Mouse (Mus musculus) embryonic facial prominence, embryonic 14.5 days (tissue): ENCODE results near the gene Sult2b1. TPM values are rescaled to one million over a fixed set of nuclear protein-coding genes. Genes with fewer than 3 reads are reported as not detected.
A peak's percentile ranks its signal among the peaks of the same experiment; 100 is the strongest.

Experiments
- ATAC-seq: fragments of 200-750 bp; cut with Nextera tagmentation; 2 replicates; pipeline ENCODE4 v1.8.0; 2017; ENCODE audit warnings: low read depth, moderate number of reproducible peaks, moderate TSS enrichment
- DNase-seq: peaks from one replicate; pipeline ENCODE4 v3.0.0-alpha.2; 2015; ENCODE audit warnings: low spot score
- H3K27ac ChIP-seq: fragments of 300-500 bp; sonication (generic); replicated peaks from 2 replicates; pipeline ENCODE4 v1.5.1; 2014; ENCODE audit warnings: low read depth, mild to moderate bottlenecking, low read length, moderate library complexity
- H3K27me3 ChIP-seq: fragments of 300-500 bp; sonication (generic); replicated peaks from 2 replicates; pipeline ENCODE4 v1.6.1; 2014; ENCODE audit warnings: low read length; ENCODE audit not compliant: control insufficient read depth, insufficient read depth
- H3K36me3 ChIP-seq: fragments of 300-500 bp; sonication (generic); 2 replicates; pipeline ENCODE4 v1.6.1; 2014; ENCODE audit warnings: low read length, mixed read lengths; ENCODE audit not compliant: control insufficient read depth, insufficient read depth
- H3K4me1 ChIP-seq: fragments of 300-500 bp; sonication (generic); 2 replicates; pipeline ENCODE4 v1.6.1; 2014; ENCODE audit warnings: antibody characterized with exemption, low read length; ENCODE audit not compliant: control insufficient read depth, insufficient read depth
- H3K4me2 ChIP-seq: fragments of 300-500 bp; sonication (generic); 2 replicates; pipeline ENCODE4 v1.6.1; 2014; ENCODE audit warnings: low read depth, mild to moderate bottlenecking, low read length, moderate library complexity, mixed read lengths
- H3K4me3 ChIP-seq: fragments of 300-500 bp; sonication (generic); 2 replicates; pipeline ENCODE4 v1.5.1; 2014; ENCODE audit warnings: low read depth, mild to moderate bottlenecking, low read length
- H3K9ac ChIP-seq: fragments of 300-500 bp; sonication (generic); 2 replicates; pipeline ENCODE4 v1.6.1; 2014; ENCODE audit warnings: low read depth, mild to moderate bottlenecking, low read length, moderate library complexity, mixed read lengths
- H3K9me3 ChIP-seq: fragments of 300-500 bp; sonication (generic); 2 replicates; pipeline ENCODE4 v1.6.1; 2016; ENCODE audit warnings: low read length; ENCODE audit not compliant: control insufficient read depth
- WGBS: fragments of 180-500 bp; shearing (Covaris S2); extraction: QIAGEN DNeasy Blood & Tissue Kit; methylation state at CpG from one replicate; pipeline ENCODE4 v1.1.7; 2014; 5-methylcytosine and 5-hydroxymethylcytosine counted together
- polyA plus RNA-seq: library from polyadenylated mRNA; unstranded; fragments of >200 nt; fragmentation: Nextera tagmentation; extraction: Ambion mirVana; gene quantifications from 2 replicates; pipeline ENCODE4 v1.2.1, GENCODE M21; 2014

Gene Sult2b1
- 14.2 and 16.3 TPM in 2 replicates for polyA plus RNA-seq

GRCm38 (mm10) chr7:45784524-45785372 is at the start of gene Sult2b1:
Gene Sult2b1 (minus strand): TSS chr7:45784669.
- 21% methylated on average over 18 of the region's 20 CpGs for WGBS
- H3K4me2 ChIP-seq = peak within 1 kb of the TSS; percentile 90

GRCm38 (mm10) chr7:45833924-45834323 is 49.5 kb upstream of the Sult2b1 start:
- Histone ChIP-seq H3K27ac (no peak overlapping the region), H3K4me2 (peak overlapping the region; percentile 58), H3K27me3 (peaks cover 50% of the 10 kb centered on the region), H3K4me3 (peak overlapping the region; percentile 45), H3K9me3 (no peaks in the 10 kb centered on the region), H3K9ac (peak overlapping the region; percentile 57), H3K36me3 (peaks cover 4% of the 10 kb centered on the region; the same call in 1 of the 2 replicates), H3K4me1 (peaks cover 10% of the 10 kb centered on the region)
- ATAC-seq (no peak), DNase-seq (no peak)
- WGBS = 10% methylated on average over 13 of the region's 31 CpGs

More at GRCm38 (mm10) chr7:45784524-45785372, at the start of gene Sult2b1:
- peaks cover 19% of the 10 kb centered on the region for H3K4me1 ChIP-seq
- H3K27me3 ChIP-seq = no peaks in the 10 kb centered on the region
- H3K9me3 ChIP-seq = no peaks in the 10 kb centered on the region
- DNase-seq (peak; percentile 93), ATAC-seq (peak; percentile 45)
- peak within 1 kb of the TSS; percentile 74 for H3K9ac ChIP-seq
- peak within 1 kb of the TSS; percentile 74 for H3K27ac ChIP-seq
- peaks cover 11% of the 10 kb centered on the region for H3K36me3 ChIP-seq
- H3K4me3 ChIP-seq = peak within 1 kb of the TSS; percentile 74

GRCm38 (mm10) chr7:45833148-45833790 is 48.8 kb upstream of the Sult2b1 start:
- peaks cover 10% of the 10 kb centered on the region for H3K4me1 ChIP-seq
- no peak for DNase-seq
- WGBS = 0% methylated on average over 7 of the region's 86 CpGs
- H3K9me3 ChIP-seq = no peaks in the 10 kb centered on the region
- peak overlapping the region; percentile 45 for H3K4me3 ChIP-seq
- H3K36me3 ChIP-seq = peaks cover 10% of the 10 kb centered on the region; the same call in 1 of the 2 replicates
- H3K27ac ChIP-seq = no peak overlapping the region
- peaks cover 50% of the 10 kb centered on the region for H3K27me3 ChIP-seq
- H3K4me2 ChIP-seq = peak overlapping the region; percentile 58
- H3K9ac ChIP-seq = peak overlapping the region; percentile 57
- no peak for ATAC-seq

GRCm38 (mm10) chr7:45832428-45832827 is 48.0 kb upstream of the Sult2b1 start:
- peak overlapping the region; percentile 57 for H3K9ac ChIP-seq
- peaks cover 10% of the 10 kb centered on the region for H3K4me1 ChIP-seq
- H3K27me3 ChIP-seq = peaks cover 50% of the 10 kb centered on the region
- 11% methylated on average over 22 of the region's 30 CpGs for WGBS
- H3K9me3 ChIP-seq = no peaks in the 10 kb centered on the region
- H3K4me2 ChIP-seq = peak overlapping the region; percentile 58
- no peak for ATAC-seq
- H3K4me3 ChIP-seq = peak overlapping the region; percentile 45
- DNase-seq = no peak
- no peak overlapping the region for H3K27ac ChIP-seq
- peaks cover 19% of the 10 kb centered on the region for H3K36me3 ChIP-seq

GRCm38 (mm10) chr7:45831128-45831525 is 46.7 kb upstream of the Sult2b1 start:
- DNase-seq (no peak), ATAC-seq (no peak; the same call in 1 of the 2 replicates)
- Histone ChIP-seq H3K4me1 (peaks cover 10% of the 10 kb centered on the region), H3K4me2 (peak overlapping the region; percentile 72), H3K4me3 (peak overlapping the region; percentile 71), H3K9ac (no peak overlapping the region), H3K27me3 (peaks cover 50% of the 10 kb centered on the region), H3K9me3 (no peaks in the 10 kb centered on the region), H3K27ac (no peak overlapping the region), H3K36me3 (peaks cover 32% of the 10 kb centered on the region)
- 15% methylated on average over 5 of the region's 5 CpGs for WGBS

- H3K4me1 ChIP-seq = peaks cover 10% of the 10 kb centered on the region
- ATAC-seq = peak; percentile 92
- peak within 1 kb of the TSS; percentile 72 for H3K4me2 ChIP-seq
- 1% methylated on average over 28 of the region's 35 CpGs for WGBS
- H3K4me3 ChIP-seq = peak within 1 kb of the TSS; percentile 71
- no peaks in the 10 kb centered on the region for H3K9me3 ChIP-seq
- no peak within 1 kb of the TSS; the same call in 1 of the 2 replicates for H3K27ac ChIP-seq
- H3K9ac ChIP-seq = peak within 1 kb of the TSS; percentile 70
- peaks cover 37% of the 10 kb centered on the region for H3K36me3 ChIP-seq
- peak; percentile 96 for DNase-seq
- peaks cover 46% of the 10 kb centered on the region for H3K27me3 ChIP-seq
Observed at GRCm38 (mm10) chr7:45830427-45831127, 46.1 kb upstream of the Sult2b1 start, which contains the start of gene Grwd1. Gene Grwd1 (minus strand): TSS chr7:45830944.

GRCm38 (mm10) chr7:45826631-45827030 is 42.2 kb upstream of the Sult2b1 start:
- peaks cover 6% of the 10 kb centered on the region; the same call in 1 of the 2 replicates for H3K4me1 ChIP-seq
- peaks cover 64% of the 10 kb centered on the region for H3K36me3 ChIP-seq
- H3K9ac ChIP-seq = no peak overlapping the region
- no peaks in the 10 kb centered on the region for H3K9me3 ChIP-seq
- no peak overlapping the region for H3K4me3 ChIP-seq
- ATAC-seq (no peak), DNase-seq (no peak)
- H3K27me3 ChIP-seq = peaks cover 6% of the 10 kb centered on the region
- H3K27ac ChIP-seq = no peak overlapping the region
- WGBS = 91% methylated on average over 7 of the region's 7 CpGs
- H3K4me2 ChIP-seq = no peak overlapping the region

- Histone ChIP-seq H3K36me3 (peaks cover 70% of the 10 kb centered on the region), H3K9ac (no peak within 1 kb of the TSS), H3K27ac (no peak within 1 kb of the TSS), H3K9me3 (no peaks in the 10 kb centered on the region), H3K27me3 (no peaks in the 10 kb centered on the region; the same call in 1 of the 2 replicates), H3K4me1 (no peaks in the 10 kb centered on the region), H3K4me2 (no peak within 1 kb of the TSS), H3K4me3 (no peak within 1 kb of the TSS)
- no peak for ATAC-seq
- 64% methylated on average over 6 of the region's 7 CpGs for WGBS
- no peak for DNase-seq
Observed at GRCm38 (mm10) chr7:45824598-45824997, 40.1 kb upstream of the Sult2b1 start, which contains the start of gene Kcnj14. Gene Kcnj14 (minus strand): TSS chr7:45824782.
